Mouse (Mus musculus): ENCODE results near the gene Syn3. TPM values are rescaled to one million over a fixed set of nuclear protein-coding genes. Genes with fewer than 3 reads are reported as not detected.

Syn3 gene
- polyA plus RNA-seq, 1 experiment, result 0.18 TPM

- H3K4me1 ChIP-seq (ENCODE audit: control insufficient read depth, insufficient read depth, insufficient read length), result no peaks in the 10 kb centered on the region
- no peak overlapping the region for H3K27ac ChIP-seq (ENCODE audit: insufficient read depth, low read length)
- no peak for DNase-seq (ENCODE audit: low read depth in 1 of 2, low spot score in 2 of 2)
- no peaks in the 10 kb centered on the region for H3K27me3 ChIP-seq (ENCODE audit: control insufficient read depth, insufficient read depth, low read length)
- TF ChIP-seq POLR2A (IDR thresholded peaks at IDR 0.05; ENCODE audit: low read depth, low read length), result no peak
- TF ChIP-seq CTCF (IDR thresholded peaks at IDR 0.05; ENCODE audit: extremely low read depth, insufficient read depth, insufficient read length, insufficient replicate concordance), result no peak
- no peak overlapping the region for H3K4me3 ChIP-seq (ENCODE audit: extremely low read depth, insufficient read depth, insufficient read length)
- H3K36me3 ChIP-seq (ENCODE audit: control insufficient read depth, insufficient read depth, low read length), result no peaks in the 10 kb centered on the region
Observed at GRCm38 (mm10) chr10:86203915-86204314, 294.8 kb downstream of the Syn3 start.

DNA sequence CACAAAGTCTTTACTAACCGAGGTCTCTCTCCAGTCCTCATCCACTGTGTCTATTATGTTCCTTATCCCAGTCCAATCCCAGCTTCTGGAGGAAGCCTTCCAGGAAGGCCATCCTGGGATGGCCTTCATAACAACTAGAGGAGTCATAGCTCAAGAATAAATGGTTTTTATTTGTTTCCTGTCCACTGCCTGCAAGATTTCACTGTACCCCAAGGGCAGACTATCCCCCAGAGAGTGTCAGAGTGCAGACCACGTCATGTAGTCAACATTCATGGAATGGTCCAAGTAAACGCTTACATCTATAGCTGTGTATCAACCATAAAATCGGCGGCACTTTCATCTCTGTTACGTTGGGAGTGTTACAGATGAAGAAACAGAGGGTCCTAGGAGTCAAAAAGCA is 295.5 kb downstream of the Syn3 start:
- no peak overlapping the region for H3K27ac ChIP-seq (ENCODE audit: insufficient read depth, low read length)
- no peak overlapping the region for H3K4me3 ChIP-seq (ENCODE audit: extremely low read depth, insufficient read depth, insufficient read length)
- H3K4me1 ChIP-seq (ENCODE audit: control insufficient read depth, insufficient read depth, insufficient read length), result no peaks in the 10 kb centered on the region
- H3K36me3 ChIP-seq (ENCODE audit: control insufficient read depth, insufficient read depth, low read length), result no peaks in the 10 kb centered on the region
- WGBS, result 88% methylated on average over 6 of the region's 6 CpGs
- no peak for DNase-seq (ENCODE audit: low read depth in 1 of 2, low spot score in 2 of 2)
- H3K27me3 ChIP-seq (ENCODE audit: control insufficient read depth, insufficient read depth, low read length), result no peaks in the 10 kb centered on the region
- TF ChIP-seq CTCF (IDR thresholded peaks at IDR 0.05; ENCODE audit: extremely low read depth, insufficient read depth, insufficient read length, insufficient replicate concordance), result no peak
- TF ChIP-seq POLR2A (IDR thresholded peaks at IDR 0.05; ENCODE audit: low read depth, low read length), result no peak

- no peaks in the 10 kb centered on the region for H3K27me3 ChIP-seq (ENCODE audit: control insufficient read depth, insufficient read depth, low read length)
- TF ChIP-seq POLR2A (IDR thresholded peaks at IDR 0.05; ENCODE audit: low read depth, low read length), result no peak
- no peak for TF ChIP-seq CTCF (IDR thresholded peaks at IDR 0.05; ENCODE audit: extremely low read depth, insufficient read depth, insufficient read length, insufficient replicate concordance)
- H3K36me3 ChIP-seq (ENCODE audit: control insufficient read depth, insufficient read depth, low read length), result no peaks in the 10 kb centered on the region
- no peaks in the 10 kb centered on the region for H3K4me1 ChIP-seq (ENCODE audit: control insufficient read depth, insufficient read depth, insufficient read length)
- no peak for DNase-seq (ENCODE audit: low read depth in 1 of 2, low spot score in 2 of 2)
- H3K27ac ChIP-seq (ENCODE audit: insufficient read depth, low read length), result no peak overlapping the region
- H3K4me3 ChIP-seq (ENCODE audit: extremely low read depth, insufficient read depth, insufficient read length), result no peak overlapping the region
- WGBS, result 89% methylated on average over 7 of the region's 7 CpGs
Observed at GRCm38 (mm10) chr10:86201826-86202225, 296.9 kb downstream of the Syn3 start.

DNA sequence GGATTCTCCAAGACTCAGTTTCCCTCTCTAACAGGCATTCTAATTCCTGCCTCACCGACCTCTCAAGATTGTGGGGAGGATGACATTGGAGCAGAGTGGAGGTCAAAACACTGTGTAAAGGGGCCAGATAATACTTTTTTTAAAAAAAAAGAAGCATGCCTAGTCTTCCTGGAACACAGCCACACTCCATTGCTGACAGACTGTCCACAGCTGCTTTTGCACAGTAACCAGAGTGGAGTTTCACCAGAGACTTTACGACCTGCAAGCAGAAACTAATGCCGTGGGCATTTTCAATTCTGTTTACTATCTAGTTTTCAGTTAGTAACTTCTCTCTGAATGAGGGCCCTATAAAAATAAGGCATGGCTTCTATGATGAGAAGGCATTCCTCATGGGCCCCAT is 297.7 kb downstream of the Syn3 start:
- no peak for DNase-seq (ENCODE audit: low read depth in 1 of 2, low spot score in 2 of 2)
- no peaks in the 10 kb centered on the region for H3K4me1 ChIP-seq (ENCODE audit: control insufficient read depth, insufficient read depth, insufficient read length)

GRCm38 (mm10) chr10:86196414-86197025 is 302.2 kb downstream of the Syn3 start:
- DNase-seq (ENCODE audit: low read depth in 1 of 2, low spot score in 2 of 2), result no peak
- Histone ChIP-seq H3K4me3 (ENCODE audit: extremely low read depth, insufficient read depth, insufficient read length) (no peak overlapping the region), H3K36me3 (ENCODE audit: control insufficient read depth, insufficient read depth, low read length) (no peaks in the 10 kb centered on the region), H3K4me1 (ENCODE audit: control insufficient read depth, insufficient read depth, insufficient read length) (no peaks in the 10 kb centered on the region), H3K27ac (ENCODE audit: insufficient read depth, low read length) (no peak overlapping the region), H3K27me3 (ENCODE audit: control insufficient read depth, insufficient read depth, low read length) (no peaks in the 10 kb centered on the region)
- no peak for TF ChIP-seq POLR2A (IDR thresholded peaks at IDR 0.05; ENCODE audit: low read depth, low read length)
- whole genome bisulfite sequencing, result 78% methylated on average over 3 of the region's 3 CpGs

More for the DNA sequence above, 297.7 kb downstream of the Syn3 start:
- Histone ChIP-seq H3K36me3 (ENCODE audit: control insufficient read depth, insufficient read depth, low read length) (no peaks in the 10 kb centered on the region), H3K27me3 (ENCODE audit: control insufficient read depth, insufficient read depth, low read length) (no peaks in the 10 kb centered on the region), H3K27ac (ENCODE audit: insufficient read depth, low read length) (no peak overlapping the region), H3K4me3 (ENCODE audit: extremely low read depth, insufficient read depth, insufficient read length) (no peak overlapping the region)
- 84% methylated on average over 3 of the region's 3 CpGs for WGBS
- TF ChIP-seq CTCF (IDR thresholded peaks at IDR 0.05; ENCODE audit: extremely low read depth, insufficient read depth, insufficient read length, insufficient replicate concordance) (no peak), POLR2A (IDR thresholded peaks at IDR 0.05; ENCODE audit: low read depth, low read length) (no peak)

GRCm38 (mm10) chr10:86194722-86195121 is 304.0 kb downstream of the Syn3 start:
- H3K36me3 ChIP-seq (ENCODE audit: control insufficient read depth, insufficient read depth, low read length), result no peaks in the 10 kb centered on the region
- 95% methylated on average over 4 of the region's 4 CpGs for WGBS
- DNase-seq (ENCODE audit: low read depth in 1 of 2, low spot score in 2 of 2), result no peak
- no peak overlapping the region for H3K4me3 ChIP-seq (ENCODE audit: extremely low read depth, insufficient read depth, insufficient read length)
- no peak overlapping the region for H3K27ac ChIP-seq (ENCODE audit: insufficient read depth, low read length)
- H3K4me1 ChIP-seq (ENCODE audit: control insufficient read depth, insufficient read depth, insufficient read length), result no peaks in the 10 kb centered on the region
- TF ChIP-seq POLR2A (IDR thresholded peaks at IDR 0.05; ENCODE audit: low read depth, low read length) (no peak), CTCF (IDR thresholded peaks at IDR 0.05; ENCODE audit: extremely low read depth, insufficient read depth, insufficient read length, insufficient replicate concordance) (no peak)
- H3K27me3 ChIP-seq (ENCODE audit: control insufficient read depth, insufficient read depth, low read length), result no peaks in the 10 kb centered on the region

- 71% methylated on average over 4 of the region's 4 CpGs for WGBS
- H3K4me3 ChIP-seq (ENCODE audit: extremely low read depth, insufficient read depth, insufficient read length), result no peak overlapping the region
- H3K27ac ChIP-seq (ENCODE audit: insufficient read depth, low read length), result no peak overlapping the region
- TF ChIP-seq CTCF (IDR thresholded peaks at IDR 0.05; ENCODE audit: extremely low read depth, insufficient read depth, insufficient read length, insufficient replicate concordance), result no peak
- H3K4me1 ChIP-seq (ENCODE audit: control insufficient read depth, insufficient read depth, insufficient read length), result no peaks in the 10 kb centered on the region
- no peak for DNase-seq (ENCODE audit: low read depth in 1 of 2, low spot score in 2 of 2)
- no peaks in the 10 kb centered on the region for H3K36me3 ChIP-seq (ENCODE audit: control insufficient read depth, insufficient read depth, low read length)
- no peaks in the 10 kb centered on the region for H3K27me3 ChIP-seq (ENCODE audit: control insufficient read depth, insufficient read depth, low read length)
Observed at GRCm38 (mm10) chr10:86193863-86194434, 304.7 kb downstream of the Syn3 start.
